Mouse (Mus musculus) MEL (cell line): ENCODE measurements around the gene Apc2. TPM values are rescaled to one million over a fixed set of nuclear protein-coding genes. Genes with fewer than 3 reads are reported as not detected.
A peak's percentile ranks its signal among the peaks of the same experiment; 100 is the strongest.

Experiments
- DNase-seq: peaks from one replicate; pipeline ENCODE4 v3.0.0; 2011; ENCODE audit warnings: low read depth, low spot score
- H3K27ac ChIP-seq: 2 replicates; pipeline ENCODE4 v1.5.1; 2012; ENCODE audit warnings: low read depth, mild to moderate bottlenecking, control low read depth, low read length, moderate library complexity; ENCODE audit not compliant: control insufficient read depth
- H3K27me3 ChIP-seq, 2 experiments: fragments of 150-350 bp in 1 of 2; sonication (generic) in 1 of 2; 2 replicates each; pipeline ENCODE4 v1.6.1; 2012; ENCODE audit warnings: low read length in 2 of 2, mild to moderate bottlenecking in 2 of 2, improper control_type of control experiment in 1 of 2, moderate library complexity in 1 of 2; ENCODE audit not compliant: insufficient read depth in 2 of 2, control insufficient read depth in 1 of 2
- H3K36me3 ChIP-seq, 2 experiments: 2 replicates each; pipeline ENCODE4 v1.6.1; 2012 to 2014; ENCODE audit warnings: low read length in 2 of 2, improper control_type of control experiment in 1 of 2, inconsistent platforms in 1 of 2, mild to moderate bottlenecking in 1 of 2; ENCODE audit not compliant: insufficient read depth in 2 of 2, control insufficient read depth in 1 of 2
- H3K4me1 ChIP-seq, 2 experiments: fragments of 150-350 bp in 1 of 2; sonication (generic) in 1 of 2; 2 replicates each; pipeline ENCODE4 v1.6.1; 2012; ENCODE audit warnings: low read length in 2 of 2, improper control_type of control experiment in 1 of 2, mild to moderate bottlenecking in 1 of 2; ENCODE audit not compliant: insufficient read depth in 2 of 2, control insufficient read depth in 1 of 2
- H3K4me3 ChIP-seq, 2 experiments: fragments of 150-350 bp in 1 of 2; sonication (generic) in 1 of 2; 2 replicates each; pipeline ENCODE4 v1.5.1; 2012; ENCODE audit warnings: low read depth in 2 of 2, low read length in 2 of 2, mild to moderate bottlenecking in 2 of 2, moderate library complexity in 2 of 2, control low read depth in 1 of 2, improper control_type of control experiment in 1 of 2; ENCODE audit not compliant: control insufficient read depth in 1 of 2, insufficient read depth in 1 of 2
- H3K79me2 ChIP-seq: 2 replicates; pipeline ENCODE4 v1.6.1; 2012; ENCODE audit warnings: mild to moderate bottlenecking, low read length, moderate library complexity; ENCODE audit not compliant: control insufficient read depth, poor library complexity, insufficient read depth
- H3K9ac ChIP-seq: 2 replicates; pipeline ENCODE4 v1.6.1; 2012; ENCODE audit warnings: low read depth, mild to moderate bottlenecking, control low read depth, low read length, moderate library complexity; ENCODE audit not compliant: control insufficient read depth, poor library complexity, severe bottlenecking
- H3K9me3 ChIP-seq: fragments of 150-350 bp; sonication (generic); replicated peaks from 2 replicates; pipeline ENCODE4 v1.6.1; 2012; ENCODE audit warnings: mild to moderate bottlenecking, low read length, improper control_type of control experiment, moderate library complexity; ENCODE audit not compliant: insufficient read depth
- BHLHE40 ChIP-seq: IDR thresholded peaks from 2 replicates; pipeline ENCODE4 v1.6.1; 2012; ENCODE audit warnings: low read depth, mild to moderate bottlenecking, inconsistent platforms, low read length, improper control_type of control experiment, borderline replicate concordance
- CHD1 ChIP-seq: IDR thresholded peaks from 2 replicates; pipeline ENCODE4 v1.6.1; 2012; ENCODE audit warnings: low read depth, mild to moderate bottlenecking, inconsistent platforms, low read length, improper control_type of control experiment
- CHD2 ChIP-seq: IDR thresholded peaks from 2 replicates; pipeline ENCODE4 v1.6.1; 2011; ENCODE audit warnings: low read length, improper control_type of control experiment
- CTCF ChIP-seq, 3 experiments: IDR thresholded peaks in 2 of 3; conservative IDR thresholded peaks in 1 of 3; 2 replicates each; pipeline ENCODE4 v1.5.1; 2011 to 2012; ENCODE audit warnings: low read length in 3 of 3, low read depth in 2 of 3, mild to moderate bottlenecking in 2 of 3, improper control_type of control experiment in 1 of 3, inconsistent platforms in 1 of 3, mixed read lengths in 1 of 3, moderate library complexity in 1 of 3; ENCODE audit not compliant: control insufficient read depth in 1 of 3, insufficient read depth in 1 of 3, poor library complexity in 1 of 3, severe bottlenecking in 1 of 3
- E2F4 ChIP-seq: IDR thresholded peaks from 2 replicates; pipeline ENCODE4 v1.6.1; 2011; ENCODE audit warnings: low read depth, low read length, improper control_type of control experiment, borderline replicate concordance
- EP300 ChIP-seq, 2 experiments: IDR thresholded peaks; 2 replicates each; pipeline ENCODE4 v1.6.1; 2011; ENCODE audit warnings: improper control_type of control experiment in 2 of 2, low read length in 2 of 2, low read depth in 1 of 2, mild to moderate bottlenecking in 1 of 2
- ETS1 ChIP-seq: IDR thresholded peaks from 2 replicates; pipeline ENCODE4 v1.6.1; 2012; ENCODE audit warnings: low read depth, mild to moderate bottlenecking, inconsistent platforms, low read length, improper control_type of control experiment, moderate library complexity
- GABPA ChIP-seq: IDR thresholded peaks from 2 replicates; pipeline ENCODE4 v1.6.1; 2012; ENCODE audit warnings: low read depth, mild to moderate bottlenecking, inconsistent platforms, low read length, improper control_type of control experiment, moderate library complexity
- HCFC1 ChIP-seq: IDR thresholded peaks from 2 replicates; pipeline ENCODE4 v1.6.1; 2012; ENCODE audit warnings: low read depth, mild to moderate bottlenecking, inconsistent platforms, low read length, improper control_type of control experiment, moderate library complexity
- JUND ChIP-seq: IDR thresholded peaks from 2 replicates; pipeline ENCODE4 v1.6.1; 2011; ENCODE audit warnings: low read depth, mild to moderate bottlenecking, improper control_type of control experiment, low read length
- MAFK ChIP-seq: IDR thresholded peaks from 2 replicates; pipeline ENCODE4 v1.6.1; 2011; ENCODE audit warnings: low read depth, mild to moderate bottlenecking, low read length, improper control_type of control experiment, borderline replicate concordance
- MAX ChIP-seq: IDR thresholded peaks from 2 replicates; pipeline ENCODE4 v1.6.1; 2011; ENCODE audit warnings: low read length, improper control_type of control experiment
- MXI1 ChIP-seq: IDR thresholded peaks from 2 replicates; pipeline ENCODE4 v1.6.1; 2011; ENCODE audit warnings: mild to moderate bottlenecking, low read depth, low read length, improper control_type of control experiment
- MYB ChIP-seq: IDR thresholded peaks from 2 replicates; pipeline ENCODE4 v1.6.1; 2011; ENCODE audit warnings: mild to moderate bottlenecking, low read depth, low read length, improper control_type of control experiment
- MYC ChIP-seq: IDR thresholded peaks from 2 replicates; pipeline ENCODE4 v1.6.1; 2011; ENCODE audit warnings: low read depth, mild to moderate bottlenecking, low read length, improper control_type of control experiment, moderate library complexity
- NRF1 ChIP-seq: IDR thresholded peaks from 2 replicates; pipeline ENCODE4 v1.6.1; 2014; ENCODE audit warnings: low read depth, mild to moderate bottlenecking, inconsistent platforms, low read length, improper control_type of control experiment, moderate library complexity; ENCODE audit not compliant: poor library complexity, insufficient read depth, severe bottlenecking
- POLR2A ChIP-seq, 2 experiments: IDR thresholded peaks; 2 replicates each; pipeline ENCODE4 v1.6.1; 2011 to 2012; ENCODE audit warnings: low read length in 2 of 2, mild to moderate bottlenecking in 2 of 2, control low read depth in 1 of 2, improper control_type of control experiment in 1 of 2, low read depth in 1 of 2, moderate library complexity in 1 of 2; ENCODE audit not compliant: control insufficient read depth in 1 of 2, insufficient read depth in 1 of 2, poor library complexity in 1 of 2
- POLR2AphosphoS2 ChIP-seq: IDR thresholded peaks from 2 replicates; pipeline ENCODE4 v1.6.1; 2011; ENCODE audit warnings: low read length, improper control_type of control experiment
- RAD21 ChIP-seq: IDR thresholded peaks from 2 replicates; pipeline ENCODE4 v1.6.1; 2011; ENCODE audit warnings: mild to moderate bottlenecking, low read depth, low read length, improper control_type of control experiment
- RCOR1 ChIP-seq: IDR thresholded peaks from 2 replicates; pipeline ENCODE4 v1.6.1; 2012; ENCODE audit warnings: low read depth, mild to moderate bottlenecking, inconsistent platforms, low read length, improper control_type of control experiment
- SIN3A ChIP-seq: IDR thresholded peaks from 2 replicates; pipeline ENCODE4 v1.6.1; 2012; ENCODE audit warnings: low read length, improper control_type of control experiment, inconsistent platforms
- SMC3 ChIP-seq: IDR thresholded peaks from 2 replicates; pipeline ENCODE4 v1.6.1; 2011; ENCODE audit warnings: low read depth, low read length, improper control_type of control experiment
- TAL1 ChIP-seq: IDR thresholded peaks from 2 replicates; pipeline ENCODE4 v1.6.1; 2012; ENCODE audit warnings: mild to moderate bottlenecking, inconsistent platforms, low read length, moderate library complexity, mixed read lengths
- TBP ChIP-seq: IDR thresholded peaks from 2 replicates; pipeline ENCODE4 v1.8.0; 2011; ENCODE audit warnings: low read depth, low read length, improper control_type of control experiment
- UBTF ChIP-seq: IDR thresholded peaks from 2 replicates; pipeline ENCODE4 v1.6.1; 2012; ENCODE audit warnings: low read depth, mild to moderate bottlenecking, inconsistent platforms, low read length, improper control_type of control experiment, moderate library complexity, borderline replicate concordance; ENCODE audit not compliant: insufficient read depth
- USF2 ChIP-seq, 2 experiments: IDR thresholded peaks; 2 replicates each; pipeline ENCODE4 v1.6.1; 2011 to 2012; ENCODE audit warnings: improper control_type of control experiment in 2 of 2, low read length in 2 of 2, borderline replicate concordance in 1 of 2, inconsistent platforms in 1 of 2, low read depth in 1 of 2, mild to moderate bottlenecking in 1 of 2; ENCODE audit not compliant: insufficient read depth in 1 of 2
- ZC3H11A ChIP-seq: IDR thresholded peaks from 2 replicates; pipeline ENCODE4 v1.6.1; 2012; ENCODE audit warnings: low read depth, mild to moderate bottlenecking, inconsistent platforms, low read length, improper control_type of control experiment
- ZMIZ1 ChIP-seq: IDR thresholded peaks from 2 replicates; pipeline ENCODE4 v1.6.1; 2012; ENCODE audit warnings: low read depth, mild to moderate bottlenecking, inconsistent platforms, low read length, improper control_type of control experiment, moderate library complexity
- polyA plus RNA-seq, 2 experiments: library from polyadenylated mRNA; stranded (reverse) in 1 of 2; unstranded in 1 of 2; fragments of >175 nt in 1 of 2; fragments of >200 nt in 1 of 2; gene quantifications; 2 replicates each; pipeline versions ENCODE4 v1.2.1 to v1.2.4; 2012; ENCODE audit warnings: low replicate concordance in 2 of 2, low read depth in 1 of 2; ENCODE audit not compliant: insufficient read length in 2 of 2, insufficient read depth in 1 of 2, missing spikeins in 1 of 2
- total RNA-seq: library from RNA; depleted of rRNA; stranded (reverse); fragments of 300-350 nt; gene quantifications from 2 replicates; pipeline ENCODE4 v1.2.3, GENCODE M21; 2012

The Apc2 gene
- total and polyA plus RNA-seq, 3 experiments: 0.58 to 1.2 TPM; not detected in 1

DNA sequence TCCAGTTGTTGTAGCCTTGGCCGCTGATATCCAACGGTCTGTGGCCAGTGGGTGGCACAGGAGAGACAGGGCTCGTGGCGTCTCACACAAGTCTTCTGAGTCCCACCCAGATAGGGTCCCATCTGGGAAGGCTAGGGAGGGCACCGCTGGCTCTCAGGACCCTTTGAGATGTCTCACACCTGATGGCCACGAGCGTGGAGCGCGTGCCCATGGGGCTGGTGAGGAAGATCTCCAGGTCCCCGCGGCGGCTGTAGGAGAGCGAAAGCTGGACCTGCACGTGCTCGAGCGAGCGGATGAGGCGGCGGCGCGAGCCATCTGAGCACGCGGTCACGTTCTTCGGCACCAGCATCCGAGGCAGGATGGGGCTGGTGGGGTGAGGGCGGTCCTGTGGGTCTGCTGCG lies 27.0 kb downstream of the Apc2 start:
- H3K4me1 ChIP-seq: peaks cover 0 to 25% of the 10 kb centered on the region in 2 experiments; a peak in 3 of 4 replicates
- TF ChIP-seq MXI1 (peak; percentile 86), MYC (peak; percentile 63; the same call in 1 of the 2 replicates), ZMIZ1 (no peak), E2F4 (no peak), CTCF (IDR thresholded peaks at IDR 0.05 in 2 of 3, conservative IDR thresholded peaks at IDR 0.05 in 1 of 3; ENCODE audit: control insufficient read depth in 1 of 3, insufficient read depth in 1 of 3, low read depth in 2 of 3, low read length in 3 of 3, poor library complexity in 1 of 3, severe bottlenecking in 1 of 3) (peak in 2 of 3 experiments; percentile 4 to 11; a peak in 2 of 6 replicates), UBTF (no peak), EP300 (IDR thresholded peaks at IDR 0.05; ENCODE audit: low read depth in 1 of 2, low read length in 2 of 2) (no peak), MAX (peak; percentile 84), BHLHE40 (peak; percentile 75; the same call in 1 of the 2 replicates), POLR2A (IDR thresholded peaks at IDR 0.05; ENCODE audit: control insufficient read depth in 1 of 2, insufficient read depth in 1 of 2, low read depth in 1 of 2, low read length in 2 of 2, poor library complexity in 1 of 2) (peak; percentile 43 to 58; a peak in 2 of 4 replicates)
- H3K79me2 ChIP-seq: peaks cover 39% of the 10 kb centered on the region
- H3K9me3 ChIP-seq: no peaks in the 10 kb centered on the region
- peak; percentile 70 for DNase-seq
- no peaks in the 10 kb centered on the region for H3K27me3 ChIP-seq
- peak overlapping the region; percentile 89 to 90 for H3K4me3 ChIP-seq
- H3K36me3 ChIP-seq: peaks cover 0 to 5% of the 10 kb centered on the region in 2 experiments; a peak in 2 of 4 replicates
- H3K27ac ChIP-seq: peak overlapping the region; percentile 64
- peak overlapping the region; percentile 93 for H3K9ac ChIP-seq

DNA sequence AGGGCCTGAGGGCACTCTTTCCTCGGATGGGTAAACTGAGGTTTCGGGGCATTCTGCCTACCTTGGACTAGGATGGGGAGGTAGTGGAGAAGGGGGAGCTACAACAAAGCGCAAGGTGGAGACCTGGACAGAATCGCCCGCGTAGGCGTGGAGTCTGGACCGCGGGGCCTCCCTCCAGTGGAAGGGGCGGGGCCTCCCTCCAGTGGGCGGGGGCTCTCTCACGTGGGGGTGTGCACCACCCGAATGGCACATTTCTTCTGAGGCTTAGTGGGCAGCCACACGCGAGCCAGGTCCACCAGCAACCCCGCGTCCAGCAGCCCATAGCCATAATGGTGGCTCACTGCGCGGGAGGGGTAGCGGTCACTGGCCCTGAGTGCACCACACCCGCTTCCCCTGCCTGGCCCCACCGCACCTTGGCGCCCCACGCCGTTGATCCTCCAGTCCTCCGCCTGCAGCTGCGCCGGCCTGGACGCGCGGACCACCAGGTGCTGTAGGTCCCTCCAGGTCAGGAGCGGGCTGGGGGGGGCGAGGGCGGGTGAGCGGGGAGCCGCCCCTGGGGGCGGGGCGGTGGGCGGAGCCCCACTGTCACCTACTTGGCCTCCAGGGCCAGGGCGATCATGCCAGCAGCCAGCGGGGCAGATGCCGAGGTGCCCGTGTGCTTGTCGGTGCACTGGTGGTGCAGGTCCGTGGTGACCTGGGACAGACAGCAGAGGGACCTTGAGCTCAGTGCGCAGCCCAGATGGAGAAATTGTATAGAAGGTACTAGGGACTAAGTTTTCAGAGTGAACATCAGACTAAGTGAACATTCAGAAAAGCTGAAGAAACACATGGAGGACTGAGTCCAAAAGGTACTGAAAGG lies 27.7 kb downstream of the Apc2 start:
- peak overlapping the region; percentile 64 for H3K27ac ChIP-seq
- TF ChIP-seq MAX: no peak
- TF ChIP-seq CHD1: 0 out of 2 replicates have a peak, but pooled peaks have one; percentile 45
- no peak for TF ChIP-seq BHLHE40
- TF ChIP-seq USF2 (IDR thresholded peaks at IDR 0.05; ENCODE audit: borderline replicate concordance in 1 of 2, insufficient read depth in 1 of 2, low read depth in 1 of 2, low read length in 2 of 2): no peak
- no peak for TF ChIP-seq POLR2AphosphoS2
- TF ChIP-seq E2F4: no peak
- no peak for TF ChIP-seq TAL1
- no peak for TF ChIP-seq MAFK
- no peak for TF ChIP-seq CHD2
- TF ChIP-seq TBP: no peak
- TF ChIP-seq MYB: no peak
- TF ChIP-seq SMC3: no peak
- TF ChIP-seq JUND: no peak
- 0 out of 2 replicates have a peak, but pooled peaks have one; percentile 31 for TF ChIP-seq ZMIZ1
- no peak for TF ChIP-seq ETS1
- no peak for TF ChIP-seq RAD21
- TF ChIP-seq MYC: 0 out of 2 replicates have a peak, but pooled peaks have one; percentile 19
- TF ChIP-seq ZC3H11A: no peak
- TF ChIP-seq HCFC1: 0 out of 2 replicates have a peak, but pooled peaks have one; percentile 38
- no peak; the same call in none of the 2 replicates for TF ChIP-seq SIN3A
- no peak for TF ChIP-seq EP300 (IDR thresholded peaks at IDR 0.05; ENCODE audit: low read depth in 1 of 2, low read length in 2 of 2)
- no peak for TF ChIP-seq RCOR1
- TF ChIP-seq NRF1: 0 out of 2 replicates have a peak, but pooled peaks have one; percentile 10
- no peak for TF ChIP-seq GABPA

More for the DNA sequence above, 27.7 kb downstream of the Apc2 start:
- Histone ChIP-seq H3K4me3 (peak overlapping the region; percentile 89 to 90), H3K9ac (peak overlapping the region; percentile 93), H3K4me1 (peaks cover 0 to 23% of the 10 kb centered on the region in 2 experiments; a peak in 3 of 4 replicates), H3K9me3 (no peaks in the 10 kb centered on the region), H3K36me3 (peaks cover 0 to 5% of the 10 kb centered on the region in 2 experiments; a peak in 2 of 4 replicates), H3K79me2 (peaks cover 36% of the 10 kb centered on the region), H3K27me3 (no peaks in the 10 kb centered on the region)
- peak; percentile 82 for DNase-seq
